Mouse (Mus musculus) kidney, postnatal 14 days (tissue): ENCODE measurements around the gene Unc93a2.
"Not testable (repeated sequence)": the region's sequence is repeated elsewhere in the genome, so short reads cannot be mapped to it uniquely, and the experiment has no call there.

Source experiments
- DNase-seq: peaks from one replicate; pipeline ENCODE4 v3.0.0; 2022; ENCODE audit warnings: mixed read lengths

The Unc93a2 gene

DNA sequence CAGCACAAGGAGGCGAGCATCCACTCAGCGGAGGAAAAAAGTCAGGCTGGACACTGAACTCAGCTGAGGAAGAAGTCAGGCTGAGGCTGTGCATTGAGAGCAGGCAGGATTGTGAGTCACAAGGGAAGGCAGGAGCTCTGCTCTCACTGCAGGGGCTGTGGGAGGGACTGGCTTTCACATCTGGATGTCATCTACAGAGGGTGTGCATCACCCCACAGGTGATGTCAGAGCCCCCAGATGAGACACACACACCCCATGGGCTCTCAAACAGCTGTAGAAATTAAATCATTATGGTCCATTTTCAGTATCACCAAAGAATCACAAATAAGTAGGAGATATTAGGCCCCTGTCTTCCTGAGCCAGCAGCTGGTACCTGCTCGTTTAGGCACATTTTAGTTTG, at the start of gene Unc93a2:
TSS of gene Unc93a2 (minus strand) at position 101 of the 400 bp plus-strand sequence.
- DNase-seq = not testable (repeated sequence)

DNA sequence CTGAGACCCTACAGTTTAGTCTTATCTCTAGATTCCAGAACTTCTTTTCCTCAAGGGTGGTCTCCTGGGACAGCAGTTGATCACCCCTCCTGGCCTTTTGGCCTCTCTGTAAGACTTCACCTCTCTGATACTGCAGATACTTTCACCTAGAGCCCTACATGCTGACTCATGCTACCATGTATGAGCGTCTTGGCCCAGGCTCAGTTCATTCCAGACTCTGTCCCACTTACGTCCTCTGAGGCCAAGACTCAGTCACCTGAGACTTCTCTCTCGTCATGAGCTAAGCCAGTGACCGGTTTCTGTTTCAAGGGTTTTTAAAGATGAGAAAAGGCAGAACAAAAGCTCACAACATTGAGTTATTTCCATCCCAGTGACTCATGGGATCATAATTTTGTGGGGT, 48.9 kb upstream of the Unc93a2 start:
- DNase-seq = not testable (repeated sequence)

DNA sequence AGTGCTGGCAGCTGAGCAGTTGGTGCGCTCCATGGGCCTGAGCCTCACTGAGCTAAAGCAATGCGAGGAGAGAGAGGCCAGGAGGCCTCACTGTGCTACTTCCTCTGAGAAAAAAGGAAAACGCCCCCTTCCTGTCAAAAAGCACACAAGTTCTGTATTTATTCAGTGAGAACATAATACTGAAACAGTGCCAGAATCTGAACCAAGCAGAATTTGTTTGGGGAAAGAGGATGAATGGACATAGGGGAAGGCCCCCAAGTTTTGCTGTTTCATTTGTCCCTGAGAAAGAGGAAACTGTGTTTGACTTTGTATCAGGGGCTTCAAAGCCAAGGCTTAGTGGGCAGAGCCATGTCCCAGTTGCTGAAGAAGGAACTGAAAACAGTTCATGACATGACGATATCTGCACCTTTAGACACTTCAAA, 45.0 kb upstream of the Unc93a2 start:
- not testable (repeated sequence) for DNase-seq

DNA sequence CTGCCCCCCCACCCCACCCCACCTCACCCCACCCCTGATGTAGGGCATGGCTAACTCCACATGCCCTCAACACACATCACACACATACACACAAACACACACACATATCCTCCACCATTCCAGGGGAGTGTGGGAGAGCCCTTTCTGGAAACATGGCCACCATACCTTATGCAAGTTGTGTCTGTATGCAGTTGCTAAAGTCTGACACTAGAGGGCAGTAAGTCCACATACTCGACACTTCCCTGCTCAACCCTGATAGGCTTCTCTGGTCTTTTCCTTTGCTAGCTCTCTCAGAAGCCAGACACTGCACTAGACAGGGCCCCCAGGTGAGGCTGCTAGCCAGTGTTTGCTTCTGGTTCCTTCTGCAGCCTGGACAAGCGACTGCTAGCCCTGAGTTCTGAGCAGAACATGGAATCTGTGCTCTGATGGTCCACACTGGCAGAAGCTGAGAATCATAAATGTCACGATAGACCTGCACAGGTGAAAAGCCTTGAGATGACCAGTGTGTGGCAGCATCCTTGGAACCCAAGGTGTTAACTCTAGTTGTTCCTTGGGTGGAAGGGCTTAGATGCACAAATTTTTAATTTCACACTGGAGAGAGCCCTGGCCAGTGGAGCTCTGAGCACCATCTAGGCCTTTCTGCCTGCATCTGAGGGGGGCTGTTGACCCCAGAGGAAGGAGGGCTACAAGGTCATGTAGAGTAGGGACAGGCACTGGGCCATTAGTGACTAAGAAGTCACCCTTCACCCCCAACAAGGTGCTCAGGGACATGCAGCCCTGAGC, 35.1 kb upstream of the Unc93a2 start:
- not testable (repeated sequence) for DNase-seq

DNA sequence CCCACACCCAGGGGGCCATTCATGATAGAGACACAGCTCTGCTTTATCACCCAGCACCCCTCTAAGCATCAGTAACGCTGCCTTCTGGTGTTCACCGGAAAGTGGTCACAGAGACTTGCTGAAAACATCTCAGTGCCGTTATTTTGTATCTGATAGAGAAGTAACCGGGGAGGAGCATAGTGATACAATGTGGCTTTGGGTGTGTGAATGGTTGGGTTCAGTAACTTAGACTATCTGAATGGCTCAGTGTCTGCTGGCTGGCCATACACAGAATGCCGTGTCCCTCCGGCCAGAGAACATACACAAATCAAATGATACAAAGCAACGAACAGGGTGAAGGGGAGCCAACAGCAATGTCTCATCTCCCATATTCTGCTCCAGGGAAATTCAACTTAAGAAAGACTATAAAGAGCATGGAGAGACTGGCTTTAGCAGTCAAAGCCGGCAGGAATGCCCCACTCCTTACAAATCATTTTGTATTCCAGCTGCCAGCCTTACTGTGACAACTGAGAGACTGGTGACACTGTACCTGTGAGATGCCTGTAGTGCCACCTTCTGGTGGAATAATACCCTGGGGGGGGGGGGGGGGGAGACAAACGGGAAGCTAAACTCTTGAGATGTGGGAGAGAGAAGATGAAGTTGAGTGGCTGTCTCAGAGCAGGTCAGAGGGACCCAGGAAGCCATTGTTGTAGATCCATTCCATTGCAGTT, 29.5 kb upstream of the Unc93a2 start:
- not testable (repeated sequence) for DNase-seq

DNA sequence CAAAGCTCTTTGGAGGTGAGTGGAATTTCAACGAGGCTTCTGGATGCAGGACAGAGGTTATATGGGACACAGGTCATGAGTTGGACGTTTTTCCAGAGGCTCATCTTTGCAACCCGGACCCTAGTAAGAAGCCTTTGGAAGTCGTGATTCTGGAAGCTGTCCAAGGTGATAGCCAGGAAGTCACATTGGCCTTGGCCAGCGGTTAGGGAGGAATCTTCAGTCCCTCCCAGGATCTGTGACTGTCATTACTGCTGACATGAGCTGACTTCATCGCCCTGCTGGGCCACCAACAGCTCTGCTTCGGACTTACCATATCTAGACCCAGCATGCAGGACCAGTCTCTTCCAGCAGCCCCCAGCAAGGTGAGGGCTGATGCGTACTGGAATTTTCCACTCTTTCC, 28.1 kb upstream of the Unc93a2 start:
- DNase-seq = not testable (repeated sequence)

DNA sequence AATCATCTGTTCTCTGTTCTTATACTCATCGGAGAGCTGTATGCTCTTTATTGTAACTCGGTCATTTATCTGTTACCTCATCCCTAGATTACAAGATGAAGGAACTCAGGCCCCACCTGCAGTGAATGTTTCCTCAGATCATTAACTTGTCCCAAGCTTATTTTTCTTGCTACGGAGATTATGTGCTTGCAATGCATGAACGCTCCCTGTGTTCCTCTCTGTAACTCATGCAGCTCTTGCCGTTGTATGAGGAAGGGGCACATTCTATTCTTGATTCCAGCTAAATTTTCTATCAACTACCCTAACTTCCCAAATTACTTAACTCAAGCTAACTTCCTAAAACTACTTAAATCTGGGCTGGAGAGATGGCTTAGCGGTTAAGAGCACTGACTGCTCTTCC, 14.5 kb upstream of the Unc93a2 start:
- DNase-seq = not testable (repeated sequence)

DNA sequence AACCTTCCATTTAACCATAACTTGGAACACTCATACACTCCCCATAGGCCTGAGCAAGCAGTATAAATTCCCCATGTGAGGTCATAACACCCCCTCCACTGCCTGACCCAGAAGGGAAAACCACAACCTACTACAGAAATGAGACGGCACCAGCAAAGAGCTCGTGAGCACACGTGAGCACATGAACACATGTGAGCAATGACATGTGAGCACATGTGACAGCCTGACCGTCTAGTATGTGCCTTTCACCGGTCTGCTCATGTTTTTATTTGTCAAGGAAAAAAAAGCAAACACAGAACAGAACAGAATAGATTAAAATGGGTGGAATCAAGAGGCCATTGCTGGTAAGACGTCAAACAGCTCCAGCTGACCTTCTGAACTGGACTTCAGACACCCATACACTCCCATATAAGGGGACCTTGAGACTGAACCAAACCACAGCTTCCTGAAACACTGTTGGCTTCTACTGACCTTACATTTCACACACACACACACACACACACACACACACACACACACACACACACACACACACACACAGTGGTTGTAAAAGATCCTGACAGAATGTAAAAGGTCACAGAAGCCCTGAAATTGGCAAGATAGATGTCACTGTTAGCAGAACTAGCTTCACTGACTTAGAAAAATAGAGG, 13.1 kb upstream of the Unc93a2 start:
- not testable (repeated sequence) for DNase-seq

DNA sequence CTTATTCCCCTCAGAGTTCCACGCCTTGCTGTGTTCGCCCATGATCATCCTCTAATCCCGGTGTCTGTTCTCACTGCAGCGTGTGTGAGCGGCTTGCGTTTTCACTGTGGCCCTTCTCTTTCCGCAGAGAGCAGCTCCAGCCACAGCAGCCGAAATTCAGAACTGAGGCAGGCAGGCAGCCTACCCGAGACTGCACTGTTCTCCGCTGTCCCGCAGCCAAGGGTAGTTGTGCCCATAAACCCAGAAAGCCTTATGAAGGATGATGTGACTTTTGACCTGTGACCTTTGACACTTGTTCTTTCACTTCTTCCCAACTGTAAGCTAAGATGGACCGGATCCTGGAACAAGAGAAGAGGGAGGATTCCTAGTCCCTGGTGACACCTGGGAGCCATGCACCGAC, 11.8 kb upstream of the Unc93a2 start:
- not testable (repeated sequence) for DNase-seq

DNA sequence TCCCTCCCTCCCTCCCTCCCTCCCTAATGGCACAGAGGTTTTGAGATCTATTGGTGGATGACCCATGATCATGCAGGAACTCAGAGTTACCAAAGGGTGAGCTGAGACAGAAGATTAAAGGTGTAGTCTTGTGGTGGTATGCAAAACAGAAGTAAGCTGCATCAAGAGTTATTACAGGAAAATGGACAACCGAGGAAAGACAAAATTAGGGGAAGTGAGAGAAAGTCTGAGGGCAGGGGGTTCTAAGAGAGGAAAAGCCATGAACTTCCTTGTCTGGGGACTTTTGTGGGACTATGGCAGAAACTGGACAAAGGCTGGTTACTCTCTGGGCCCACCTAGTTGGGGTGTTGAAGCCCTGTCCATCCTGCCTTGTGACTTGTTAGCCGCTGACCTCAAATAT, 11.0 kb upstream of the Unc93a2 start:
- not testable (repeated sequence) for DNase-seq

DNA sequence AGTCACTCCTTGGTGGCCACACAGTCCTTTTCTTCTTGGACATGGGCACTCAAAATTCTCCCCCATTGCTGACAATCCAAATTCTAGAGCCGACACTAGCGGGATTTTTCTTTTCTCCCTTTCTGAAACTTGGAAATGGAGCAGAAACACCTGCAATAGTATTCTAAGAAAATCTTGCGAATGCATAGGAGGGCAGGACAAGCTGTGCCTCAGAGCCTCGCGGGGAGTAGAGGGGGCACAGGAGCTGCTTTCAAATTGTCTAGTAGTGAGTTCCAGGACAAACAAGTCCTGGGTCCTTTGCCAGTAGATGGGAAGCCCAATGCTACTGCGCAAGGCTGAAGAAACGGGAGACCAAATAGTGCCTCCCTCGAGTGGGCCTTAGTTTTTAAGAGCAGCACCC, 10.4 kb upstream of the Unc93a2 start:
- not testable (repeated sequence) for DNase-seq

DNA sequence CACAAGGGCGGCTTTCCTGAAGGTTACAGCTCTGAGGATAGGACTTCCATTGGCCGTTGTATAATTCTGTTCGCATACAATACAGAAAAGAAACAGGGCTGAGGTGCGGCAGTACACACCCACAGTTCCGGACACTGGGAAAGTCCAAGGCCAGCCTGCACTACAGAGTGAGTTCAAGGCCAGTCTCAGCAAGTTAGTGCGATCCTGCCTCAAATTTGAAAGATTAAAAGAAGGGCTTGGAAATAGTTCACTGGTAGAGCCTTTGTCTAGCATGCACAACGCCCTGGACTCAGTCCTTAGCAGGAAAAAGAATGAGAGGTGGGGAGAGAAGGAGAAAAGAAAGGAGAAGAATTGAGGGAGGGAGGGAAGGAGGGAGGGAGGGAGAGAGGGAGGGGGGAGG, 9.9 kb upstream of the Unc93a2 start:
- DNase-seq = not testable (repeated sequence)

DNA sequence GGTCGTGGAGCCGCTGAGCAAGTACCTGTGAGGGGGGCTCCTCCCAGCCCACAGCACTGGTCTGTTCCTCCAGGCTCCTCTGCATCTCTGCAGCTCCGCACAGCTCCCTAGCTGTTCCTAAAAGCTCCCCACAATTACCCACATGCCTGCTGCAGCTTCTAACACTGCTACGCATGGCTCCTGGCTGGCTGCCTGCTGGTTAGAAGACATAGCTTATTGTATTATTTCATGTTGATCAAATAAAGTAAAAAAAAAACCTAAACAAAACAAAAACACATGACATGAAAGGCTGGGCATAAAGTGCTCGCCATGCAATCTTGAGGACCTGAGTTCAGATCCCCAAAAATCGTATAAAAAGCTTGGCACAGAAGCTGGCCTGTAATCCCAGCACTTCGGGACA, 4.6 kb upstream of the Unc93a2 start:
- DNase-seq = not testable (repeated sequence)

DNA sequence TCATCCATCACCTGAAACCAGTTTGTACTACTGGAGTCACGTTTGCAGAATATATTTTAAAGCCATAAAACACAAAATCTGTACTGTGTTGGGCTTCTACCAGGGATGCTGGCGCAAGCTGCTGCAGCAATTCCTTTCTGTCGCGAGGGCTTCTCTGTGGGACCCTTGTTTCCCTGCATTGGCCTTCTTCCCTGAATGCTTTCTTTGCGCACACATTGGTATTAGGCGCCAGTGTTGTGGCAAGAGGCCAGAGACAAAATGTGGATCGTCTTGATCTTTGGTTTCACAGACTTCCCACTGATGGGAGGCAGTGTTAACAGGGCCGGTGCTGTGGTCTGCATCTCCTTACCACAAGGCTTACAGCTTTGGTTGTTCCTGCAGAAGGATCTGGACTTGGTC, 3.7 kb upstream of the Unc93a2 start:
- DNase-seq = not testable (repeated sequence)

DNA sequence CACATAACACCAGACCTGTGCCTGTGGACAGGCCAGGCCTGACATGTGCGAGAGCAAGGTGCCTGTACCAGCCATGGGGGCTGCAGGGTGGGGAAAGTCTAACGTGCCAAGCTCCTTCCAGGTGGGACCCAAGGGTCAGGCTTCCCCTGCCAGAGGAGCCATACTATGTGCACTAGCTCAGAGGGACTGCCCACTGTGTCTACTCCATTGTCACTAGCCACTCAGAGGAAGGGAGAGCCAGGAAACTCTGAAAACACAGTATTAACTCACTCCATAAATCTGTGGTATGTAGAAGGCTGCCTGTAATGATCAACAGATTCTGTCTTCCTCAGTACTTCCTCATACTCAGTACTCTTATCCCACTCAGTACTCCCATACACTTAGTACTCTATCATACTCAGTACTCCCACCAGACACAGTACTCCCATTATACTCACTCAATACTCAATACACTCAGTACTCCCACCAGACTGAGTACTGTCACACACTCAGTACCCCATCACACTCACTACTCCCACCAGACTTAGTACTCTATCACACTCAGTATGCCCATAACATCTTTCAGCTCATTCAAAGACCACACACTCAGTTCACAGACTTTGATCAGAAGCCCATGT, 3.2 kb upstream of the Unc93a2 start:
- not testable (repeated sequence) for DNase-seq

DNA sequence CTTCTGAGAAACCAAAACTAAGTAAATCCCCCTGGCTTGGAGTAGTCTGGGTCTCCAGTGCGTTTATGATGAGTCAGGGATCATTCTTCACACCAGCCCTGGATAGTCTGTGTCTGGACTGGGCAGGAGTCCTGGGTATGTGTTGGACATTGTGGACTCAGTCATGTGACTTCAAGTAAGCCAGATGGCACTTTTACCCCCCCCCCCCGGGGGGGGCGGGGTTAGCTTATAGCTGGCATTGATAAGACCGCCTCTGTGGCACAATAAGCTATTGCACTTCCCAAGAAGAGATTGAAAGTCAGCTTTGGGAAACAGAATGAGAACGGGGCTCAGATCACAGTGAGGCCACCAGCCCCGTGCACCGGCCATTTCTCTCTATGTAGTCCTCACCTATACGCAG, 752 bp upstream of the Unc93a2 start:
- not testable (repeated sequence) for DNase-seq

DNA sequence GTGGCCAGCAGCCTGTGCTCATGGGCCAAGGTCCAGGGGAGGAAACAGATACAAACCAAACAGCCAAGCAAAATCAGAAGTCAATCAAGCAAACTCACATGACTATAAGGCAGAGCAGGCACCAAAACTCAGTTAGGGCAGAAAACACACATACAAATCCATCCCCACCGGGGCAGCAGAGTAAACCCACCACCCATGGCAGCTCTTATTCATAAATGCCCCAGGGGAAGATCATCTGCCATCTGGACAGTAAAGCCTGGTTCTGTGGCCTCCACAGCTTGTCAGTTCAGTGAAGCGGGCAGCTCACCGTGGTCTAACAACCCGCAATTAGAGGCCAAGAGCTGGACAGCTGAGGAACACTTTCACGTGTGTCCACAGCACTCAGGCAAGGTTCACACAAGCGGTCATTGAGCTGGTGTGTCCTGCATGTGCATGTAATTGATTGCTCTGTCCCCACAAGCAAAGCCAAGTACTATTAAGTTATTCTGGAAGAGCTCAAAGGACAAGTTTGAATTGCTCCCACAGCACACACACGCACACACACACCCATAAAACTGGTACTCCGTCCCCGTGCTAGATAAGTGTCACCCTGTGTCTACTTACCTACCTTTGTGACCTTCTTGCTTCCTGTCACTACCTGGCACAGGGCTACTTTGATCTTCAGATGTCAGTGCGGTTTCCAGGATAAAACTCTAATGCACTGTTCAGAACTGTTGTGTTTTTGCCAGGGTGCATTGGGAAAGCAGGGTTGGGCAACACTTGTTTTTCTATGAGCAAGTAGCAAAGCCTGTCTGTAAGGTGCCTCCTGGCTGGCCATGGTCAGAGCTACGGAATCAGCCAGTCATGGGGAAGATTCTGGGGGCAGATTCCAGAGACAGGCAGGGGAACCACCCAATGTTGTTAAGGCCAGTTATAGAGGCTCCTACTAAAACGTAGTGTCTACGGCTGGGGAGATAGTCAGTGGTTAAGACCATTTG, 1.8 kb downstream of the Unc93a2 start:
- DNase-seq = not testable (repeated sequence)

DNA sequence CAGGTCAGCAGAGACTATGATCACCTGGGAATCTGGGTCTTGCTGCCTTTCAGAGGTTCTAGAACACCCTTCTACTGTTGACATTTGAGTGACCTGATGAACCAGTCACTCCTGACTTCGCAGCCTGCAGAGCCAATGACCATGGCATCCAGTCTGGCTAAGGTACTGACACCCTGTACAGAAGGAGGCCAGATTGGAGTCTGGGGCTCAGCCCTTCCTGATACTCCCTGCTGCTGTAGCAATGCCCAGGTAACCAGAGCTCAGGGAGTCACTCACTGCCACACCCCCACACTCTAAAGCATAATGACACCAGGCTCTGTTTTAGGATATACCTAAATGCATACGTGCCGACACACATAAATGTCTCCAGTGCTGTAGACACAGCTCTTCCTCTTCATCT, 2.6 kb downstream of the Unc93a2 start:
- not testable (repeated sequence) for DNase-seq

DNA sequence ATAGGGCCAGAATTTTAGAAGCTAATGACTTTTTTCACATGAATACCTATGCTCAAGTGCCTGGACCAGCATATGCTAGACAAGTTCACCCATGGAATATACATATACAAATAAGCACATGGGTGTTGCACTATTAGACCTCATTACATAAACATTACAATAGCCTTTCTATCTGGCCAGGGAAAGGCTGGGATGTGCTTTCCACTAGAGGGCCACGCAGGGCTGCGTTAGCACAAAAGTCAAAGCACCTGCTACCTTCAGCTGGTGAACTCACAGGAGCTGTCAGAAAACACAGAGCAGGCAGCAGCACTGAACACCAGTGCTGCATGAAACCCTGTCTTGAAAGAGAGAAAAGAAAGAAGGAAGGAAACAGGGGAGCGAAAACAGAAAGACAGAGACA, 7.4 kb downstream of the Unc93a2 start:
- not testable (repeated sequence) for DNase-seq

DNA sequence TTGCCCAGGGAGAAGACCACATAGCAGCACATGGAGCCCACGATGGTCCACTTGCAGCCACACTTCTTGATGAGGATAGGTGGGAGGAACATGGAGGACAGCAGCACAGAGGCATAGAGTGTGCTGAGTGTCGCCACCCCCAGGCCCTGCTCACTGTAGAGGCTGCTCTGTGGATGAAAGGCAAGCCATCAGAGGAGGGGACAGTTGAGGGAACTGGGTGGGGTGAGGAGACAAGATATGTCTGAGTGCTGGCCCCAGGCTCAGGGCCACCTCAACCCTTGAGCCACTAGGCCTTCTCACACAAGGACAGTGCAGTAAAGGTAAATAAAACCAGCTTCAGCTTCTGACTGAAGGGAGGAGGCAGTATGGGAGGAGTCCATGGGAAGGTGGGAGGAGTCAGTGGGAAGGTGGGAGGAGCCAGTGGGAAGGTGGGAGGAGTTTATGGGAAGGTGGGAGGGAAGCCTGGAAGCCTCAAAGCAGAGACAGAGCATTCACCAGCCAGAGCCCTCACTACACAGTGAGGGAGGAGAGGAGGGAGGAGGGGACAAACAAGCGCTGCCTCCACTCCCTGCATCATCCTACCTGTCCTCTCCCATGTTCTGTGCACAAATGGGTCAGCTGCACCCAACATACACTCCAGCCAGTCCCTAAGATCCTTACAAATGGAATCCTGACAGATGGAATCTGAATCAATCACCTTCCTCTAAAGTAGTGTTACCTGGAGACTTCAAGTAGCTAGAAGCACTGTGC, 8.1 kb downstream of the Unc93a2 start:
- not testable (repeated sequence) for DNase-seq

DNA sequence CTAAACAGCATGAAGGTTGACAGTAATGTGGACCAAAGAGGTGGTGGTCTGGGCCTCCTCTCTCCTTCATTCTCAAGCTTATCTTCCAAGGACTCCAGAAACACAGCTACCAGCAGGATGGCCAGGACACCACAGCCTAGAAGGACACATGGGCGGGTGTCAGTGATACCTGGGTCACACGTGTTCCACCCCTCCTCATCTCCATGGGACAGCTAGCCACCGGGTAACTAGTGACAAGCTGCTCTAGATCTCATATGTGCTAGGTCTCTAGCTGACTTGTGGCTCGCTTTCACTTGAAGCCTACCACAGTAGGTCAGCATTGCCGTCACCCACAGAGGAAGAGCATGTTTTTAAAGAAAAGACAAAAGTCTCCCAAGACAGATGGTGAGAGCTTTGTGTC, 13.4 kb downstream of the Unc93a2 start, which contains the start of gene Gm49630:
TSS of gene Gm49630 (minus strand) at position 101 of the 400 bp plus-strand sequence.
- not testable (repeated sequence) for DNase-seq
